In the genomic region with DNA sequence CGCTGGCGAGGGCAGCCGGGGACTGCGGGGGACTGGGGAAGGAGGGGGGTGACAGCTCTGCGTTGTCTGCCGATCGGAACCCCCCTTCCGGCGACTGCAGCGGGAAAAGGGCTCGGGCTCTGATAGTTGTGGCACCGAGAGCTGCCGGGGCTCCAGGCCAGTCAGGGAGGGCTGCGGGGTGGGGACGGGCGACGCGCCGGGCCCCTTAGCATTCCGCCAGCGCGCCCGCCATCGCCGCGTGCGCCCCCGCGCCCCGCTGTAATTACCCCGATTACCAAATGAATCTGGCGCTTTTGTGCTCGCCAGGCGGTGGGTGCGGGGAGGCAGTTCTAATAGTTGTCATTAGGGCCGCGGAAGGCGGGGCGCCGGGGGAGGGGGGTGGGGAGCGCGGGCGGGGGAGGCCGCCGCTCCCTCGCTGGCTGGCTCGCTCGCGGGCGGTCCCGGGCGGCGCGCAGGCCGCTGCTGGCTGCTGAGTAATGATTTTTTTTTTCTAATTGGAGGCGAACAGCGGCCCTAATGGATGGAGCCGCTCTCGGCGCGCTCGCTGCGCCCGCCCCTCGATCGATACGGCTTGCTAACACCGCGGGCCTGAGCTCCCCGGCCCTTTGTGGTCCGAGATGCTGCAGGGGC, we compare ENCODE assay signal across 8 mouse cellular contexts.
DNase-seq lines count a peak whose midpoint lies in the region; ATAC-seq and TF ChIP-seq lines count a peak whose summit lies in the region.

No protein-coding gene starts in this region.

- peak overlapping the region; percentile 29 for H3K4me3 ChIP-seq in thymus, adult 2 months (ENCODE audit: control insufficient read depth, insufficient read depth, low read length)

- 1% methylated on average over 51 of the region's 71 CpGs for WGBS in thymus, adult 2 months

- intact Hi-C loops in heart, postnatal 36 days (cut with DNase I), result loop anchor here (2.0 to 10.0 kb wide), 3 partner anchors 29 to 327 kb away; no protein-coding TSS in a partner anchor

- no peak for TF ChIP-seq POLR2A in thymus, adult 2 months (IDR thresholded peaks at IDR 0.05; ENCODE audit: control insufficient read depth, extremely low read depth, insufficient read depth, low read length, poor library complexity)

- TF ChIP-seq CTCF in thymus, adult 2 months (IDR thresholded peaks at IDR 0.05; ENCODE audit: borderline replicate concordance, control insufficient read depth, extremely low read depth, insufficient read depth, low read length, poor library complexity), result no peak

- H3K27me3 ChIP-seq in thymus, adult 2 months (ENCODE audit: control insufficient read depth, insufficient read depth, low read length), result no peaks in the 10 kb centered on the region

- no peaks in the 10 kb centered on the region for H3K36me3 ChIP-seq in thymus, adult 2 months (ENCODE audit: control insufficient read depth, insufficient read depth, low read length)

- H3K4me1 ChIP-seq in thymus, adult 2 months (replicated peaks; ENCODE audit: control insufficient read depth, insufficient read depth, low read length), result peaks cover 21% of the 10 kb centered on the region

- no peak overlapping the region for H3K27ac ChIP-seq in thymus, adult 2 months (ENCODE audit: control insufficient read depth, insufficient read depth, low read length)

- no peak for DNase-seq in thymus, adult 2 months
- DNase-seq in thymus, adult 18-20 months, result no peak
- peak; percentile 48 for DNase-seq in embryo, embryonic 9.5 days (ENCODE audit: extremely low spot score)
- DNase-seq in heart, postnatal 36 days, result peak; percentile 20 to 30
- peak; percentile 46 for DNase-seq in layer of hippocampus, adult 9-11 months
- peak; percentile 15 for DNase-seq in lung, postnatal 14 days
- peak; percentile 51 for DNase-seq in right cerebral cortex, postnatal 14 days

- ATAC-seq in megakaryocyte-erythroid progenitor cell, adult 5-6 weeks (replicated peaks; ENCODE audit: low FRiP score, low TSS enrichment, poor library complexity, severe bottlenecking), result no peak

Comparison
In these comparisons a context has a peak if more than half of its experiments do, and no peak if none do; other contexts are left out.
1. DNase-seq: peak in embryo, embryonic 9.5 days (single experiment), heart, postnatal 36 days (2 of 2), layer of hippocampus, adult 9-11 months (single experiment), lung, postnatal 14 days (single experiment) and right cerebral cortex, postnatal 14 days (single experiment); none in thymus, adult 2 months (single experiment) and thymus, adult 18-20 months (0 of 2).